Mouse (Mus musculus) midbrain, embryonic 15.5 days (tissue): ENCODE data around the gene 2310022A10Rik. TPM values are rescaled to one million over a fixed set of nuclear protein-coding genes. Genes with fewer than 3 reads are reported as not detected.

Experiments used
- ATAC-seq: fragments of 200-750 bp; cut with Nextera tagmentation; replicated peaks from 2 replicates; pipeline ENCODE4 v1.8.0; 2017; ENCODE audit warnings: moderate TSS enrichment
- H3K27ac ChIP-seq: fragments of 300-500 bp; sonication (generic); 2 replicates; pipeline ENCODE4 v1.5.1; 2015; ENCODE audit warnings: mild to moderate bottlenecking, inconsistent platforms
- H3K27me3 ChIP-seq: fragments of 300-500 bp; sonication (generic); replicated peaks from 2 replicates; pipeline ENCODE4 v1.6.1; 2015; ENCODE audit warnings: inconsistent platforms
- H3K36me3 ChIP-seq: fragments of 300-500 bp; sonication (generic); replicated peaks from 2 replicates; pipeline ENCODE4 v1.6.1; 2015; ENCODE audit warnings: inconsistent platforms
- H3K4me1 ChIP-seq: fragments of 300-500 bp; sonication (generic); 2 replicates; pipeline ENCODE4 v1.6.1; 2015; ENCODE audit warnings: inconsistent platforms
- H3K4me2 ChIP-seq: fragments of 300-500 bp; sonication (generic); 2 replicates; pipeline ENCODE4 v1.6.1; 2015; ENCODE audit warnings: inconsistent platforms, mild to moderate bottlenecking, moderate library complexity
- H3K4me3 ChIP-seq: fragments of 300-500 bp; sonication (generic); 2 replicates; pipeline ENCODE4 v1.5.1; 2015; ENCODE audit warnings: mild to moderate bottlenecking, inconsistent platforms
- H3K9ac ChIP-seq: fragments of 300-500 bp; sonication (generic); 2 replicates; pipeline ENCODE4 v1.6.1; 2015; ENCODE audit warnings: mild to moderate bottlenecking, inconsistent platforms
- H3K9me3 ChIP-seq: fragments of 300-500 bp; sonication (generic); 2 replicates; pipeline ENCODE4 v1.6.1; 2016; ENCODE audit warnings: inconsistent platforms
- WGBS: fragments of 180-500 bp; shearing (Covaris S2); methylation state at CpG from one replicate; pipeline ENCODE4 v1.1.7; 2015; ENCODE audit warnings: mixed read lengths; 5-methylcytosine and 5-hydroxymethylcytosine counted together
- polyA plus RNA-seq: library from polyadenylated mRNA; unstranded; fragments of >200 nt; fragmentation: Nextera tagmentation; extraction: Ambion mirVana; gene quantifications from 2 replicates; pipeline ENCODE4 v1.2.1, GENCODE M21; 2015

2310022A10Rik gene
- polyA plus RNA-seq, 1 experiment from 2014 or later, result 40.5 TPM

GRCm38 (mm10) chr7:27526039-27526827 is 26.8 kb upstream of the 2310022A10Rik start:
- Histone ChIP-seq H3K27ac (no peak overlapping the region), H3K4me3 (no peak overlapping the region), H3K36me3 (0 out of 2 replicates have a peak, but pooled peaks cover 3% of the 10 kb centered on the region), H3K27me3 (no peaks in the 10 kb centered on the region), H3K4me1 (no peaks in the 10 kb centered on the region), H3K4me2 (no peak overlapping the region), H3K9me3 (no peaks in the 10 kb centered on the region), H3K9ac (no peak overlapping the region)
- 21% methylated on average over 10 of the region's 10 CpGs for WGBS
- ATAC-seq, result peak; percentile 76

- Histone ChIP-seq H3K4me2 (no peak overlapping the region), H3K27me3 (no peaks in the 10 kb centered on the region), H3K4me1 (no peaks in the 10 kb centered on the region), H3K4me3 (no peak overlapping the region), H3K9ac (no peak overlapping the region), H3K27ac (no peak overlapping the region), H3K36me3 (peaks cover 18% of the 10 kb centered on the region; the same call in 1 of the 2 replicates), H3K9me3 (no peaks in the 10 kb centered on the region)
- no peak for ATAC-seq
- 82% methylated on average over 21 of the region's 21 CpGs for WGBS
Measured at GRCm38 (mm10) chr7:27529070-27529469, 24.0 kb upstream of the 2310022A10Rik start.

GRCm38 (mm10) chr7:27530937-27531336 is 22.1 kb upstream of the 2310022A10Rik start:
- no peak overlapping the region for H3K4me3 ChIP-seq
- no peak overlapping the region for H3K4me2 ChIP-seq
- H3K9me3 ChIP-seq, result no peaks in the 10 kb centered on the region
- 75% methylated on average over 3 of the region's 3 CpGs for WGBS
- H3K4me1 ChIP-seq, result no peaks in the 10 kb centered on the region
- no peak overlapping the region for H3K27ac ChIP-seq
- H3K9ac ChIP-seq, result no peak overlapping the region
- H3K27me3 ChIP-seq, result no peaks in the 10 kb centered on the region
- no peak for ATAC-seq
- peaks cover 32% of the 10 kb centered on the region; the same call in 1 of the 2 replicates for H3K36me3 ChIP-seq

GRCm38 (mm10) chr7:27531707-27532106 is 21.3 kb upstream of the 2310022A10Rik start:
- H3K27ac ChIP-seq, result no peak overlapping the region
- H3K36me3 ChIP-seq, result peaks cover 39% of the 10 kb centered on the region
- WGBS, result 91% methylated on average over 10 of the region's 10 CpGs
- no peak overlapping the region for H3K4me3 ChIP-seq
- no peaks in the 10 kb centered on the region for H3K9me3 ChIP-seq
- H3K9ac ChIP-seq, result no peak overlapping the region
- no peak for ATAC-seq
- no peak overlapping the region for H3K4me2 ChIP-seq
- no peaks in the 10 kb centered on the region for H3K27me3 ChIP-seq
- no peaks in the 10 kb centered on the region for H3K4me1 ChIP-seq

- H3K27ac ChIP-seq, result no peak overlapping the region
- H3K4me3 ChIP-seq, result no peak overlapping the region
- no peaks in the 10 kb centered on the region for H3K4me1 ChIP-seq
- H3K9me3 ChIP-seq, result no peaks in the 10 kb centered on the region
- no peak overlapping the region for H3K4me2 ChIP-seq
- no peak for ATAC-seq
- peaks cover 44% of the 10 kb centered on the region for H3K36me3 ChIP-seq
- no peaks in the 10 kb centered on the region for H3K27me3 ChIP-seq
- 89% methylated on average over 9 of the region's 9 CpGs for WGBS
- no peak overlapping the region for H3K9ac ChIP-seq
Measured at GRCm38 (mm10) chr7:27532480-27533050, 20.5 kb upstream of the 2310022A10Rik start.

GRCm38 (mm10) chr7:27535386-27535785 is 17.6 kb upstream of the 2310022A10Rik start:
- Histone ChIP-seq H3K9ac (no peak overlapping the region), H3K36me3 (peaks cover 46% of the 10 kb centered on the region)
- ATAC-seq, result no peak

GRCm38 (mm10) chr7:27536618-27537017 is 16.4 kb upstream of the 2310022A10Rik start:
- Histone ChIP-seq H3K9ac (no peak overlapping the region), H3K27me3 (no peaks in the 10 kb centered on the region), H3K4me1 (peaks cover 9% of the 10 kb centered on the region), H3K4me2 (no peak overlapping the region), H3K4me3 (no peak overlapping the region), H3K27ac (no peak overlapping the region), H3K9me3 (no peaks in the 10 kb centered on the region), H3K36me3 (peaks cover 43% of the 10 kb centered on the region)
- WGBS, result 94% methylated on average over 6 of the region's 6 CpGs
- no peak for ATAC-seq

More at GRCm38 (mm10) chr7:27535386-27535785, 17.6 kb upstream of the 2310022A10Rik start:
- H3K4me2 ChIP-seq, result no peak overlapping the region
- no peaks in the 10 kb centered on the region for H3K27me3 ChIP-seq
- no peaks in the 10 kb centered on the region for H3K9me3 ChIP-seq
- no peak overlapping the region for H3K27ac ChIP-seq
- H3K4me3 ChIP-seq, result no peak overlapping the region
- 83% methylated on average over 2 of the region's 2 CpGs for WGBS
- H3K4me1 ChIP-seq, result no peaks in the 10 kb centered on the region

- WGBS, result 92% methylated on average over 8 of the region's 8 CpGs
- Histone ChIP-seq H3K9ac (no peak overlapping the region), H3K4me1 (peaks cover 16% of the 10 kb centered on the region), H3K4me2 (no peak overlapping the region), H3K27ac (no peak overlapping the region), H3K9me3 (no peaks in the 10 kb centered on the region), H3K4me3 (no peak overlapping the region), H3K36me3 (peaks cover 33% of the 10 kb centered on the region), H3K27me3 (no peaks in the 10 kb centered on the region)
- no peak for ATAC-seq
Measured at GRCm38 (mm10) chr7:27537998-27538397, 15.0 kb upstream of the 2310022A10Rik start.

GRCm38 (mm10) chr7:27538797-27539196 is 14.2 kb upstream of the 2310022A10Rik start:
- Histone ChIP-seq H3K4me1 (peaks cover 16% of the 10 kb centered on the region), H3K4me2 (no peak overlapping the region), H3K9ac (no peak overlapping the region), H3K27ac (no peak overlapping the region), H3K4me3 (no peak overlapping the region), H3K27me3 (no peaks in the 10 kb centered on the region), H3K9me3 (no peaks in the 10 kb centered on the region), H3K36me3 (peaks cover 28% of the 10 kb centered on the region)
- no peak for ATAC-seq
- WGBS, result 94% methylated on average over 2 of the region's 2 CpGs

- no peaks in the 10 kb centered on the region for H3K27me3 ChIP-seq
- peaks cover 16% of the 10 kb centered on the region for H3K4me1 ChIP-seq
- peaks cover 18% of the 10 kb centered on the region for H3K36me3 ChIP-seq
- no peak overlapping the region for H3K27ac ChIP-seq
- no peak for ATAC-seq
- H3K4me3 ChIP-seq, result no peak overlapping the region
- H3K4me2 ChIP-seq, result no peak overlapping the region
- H3K9me3 ChIP-seq, result no peaks in the 10 kb centered on the region
- WGBS, result 89% methylated on average over 2 of the region's 2 CpGs
- H3K9ac ChIP-seq, result no peak overlapping the region
Measured at GRCm38 (mm10) chr7:27540521-27540920, 12.5 kb upstream of the 2310022A10Rik start.

GRCm38 (mm10) chr7:27540935-27541334 is 12.1 kb upstream of the 2310022A10Rik start:
- H3K36me3 ChIP-seq, result peaks cover 14% of the 10 kb centered on the region
- ATAC-seq, result no peak
- no peak overlapping the region for H3K4me3 ChIP-seq
- no peak overlapping the region for H3K9ac ChIP-seq
- H3K9me3 ChIP-seq, result no peaks in the 10 kb centered on the region
- no peak overlapping the region for H3K27ac ChIP-seq
- H3K4me1 ChIP-seq, result peaks cover 16% of the 10 kb centered on the region
- no peaks in the 10 kb centered on the region for H3K27me3 ChIP-seq
- H3K4me2 ChIP-seq, result no peak overlapping the region
- WGBS, result 87% methylated on average over 6 of the region's 6 CpGs

GRCm38 (mm10) chr7:27541431-27541830 is 11.6 kb upstream of the 2310022A10Rik start:
- H3K27me3 ChIP-seq, result no peaks in the 10 kb centered on the region
- ATAC-seq, result peak; percentile 37
- whole genome bisulfite sequencing, result 57% methylated on average over 16 of the region's 16 CpGs
- no peak overlapping the region for H3K9ac ChIP-seq
- no peaks in the 10 kb centered on the region for H3K9me3 ChIP-seq
- H3K36me3 ChIP-seq, result peaks cover 9% of the 10 kb centered on the region
- peak overlapping the region; percentile 59 for H3K4me3 ChIP-seq
- H3K27ac ChIP-seq, result no peak overlapping the region
- peak overlapping the region; percentile 75 for H3K4me2 ChIP-seq
- peaks cover 16% of the 10 kb centered on the region for H3K4me1 ChIP-seq
